In the genomic region with DNA sequence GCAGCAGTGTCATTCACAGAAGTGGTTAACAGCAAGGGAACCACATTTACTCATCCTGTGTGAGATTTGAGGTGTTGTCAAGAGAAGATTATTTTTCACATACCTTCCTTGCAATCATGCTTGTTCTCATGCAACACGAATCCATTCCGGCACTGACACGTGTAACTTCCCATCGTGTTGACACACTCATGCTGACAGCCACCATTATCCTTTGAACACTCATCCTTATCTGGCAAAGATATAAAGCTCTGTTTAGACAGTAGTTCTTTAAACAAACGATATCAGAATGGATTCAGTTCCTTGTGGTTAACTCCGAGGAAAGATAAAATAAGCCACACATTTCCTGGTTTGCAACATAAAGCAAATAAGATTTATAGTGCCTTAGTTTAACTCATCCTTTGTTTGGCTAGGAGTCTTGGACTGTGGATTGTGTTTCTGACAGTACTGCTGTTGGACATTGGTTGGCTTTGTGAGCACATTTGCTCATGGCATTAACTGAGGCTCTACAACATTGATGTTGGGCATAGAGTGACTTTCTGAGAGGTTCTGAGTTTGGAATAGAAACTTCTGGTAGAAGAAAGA, we compare ENCODE assay signal across 29 mouse cellular contexts.
DNase-seq lines count a peak whose midpoint lies in the region; ATAC-seq and TF ChIP-seq lines count a peak whose summit lies in the region.
"Had no signal": no experiment of that assay in that cellular context is flagged by ENCODE, and none has a peak within 500 bp of the region (broad histone marks: within the 10 kb centered on the region; RNA-seq: fewer than 3 reads in every experiment).

No protein-coding gene starts in this region.

- no peaks in the 10 kb centered on the region for H3K4me1 ChIP-seq in kidney, postnatal 0 days (replicated peaks; ENCODE audit: insufficient read depth, low read length)
- no peaks in the 10 kb centered on the region for H3K4me1 ChIP-seq in midbrain, embryonic 11.5 days (ENCODE audit: control insufficient read depth, insufficient read depth, low read length)
- no peaks in the 10 kb centered on the region for H3K4me1 ChIP-seq in midbrain, embryonic 10.5 days
- H3K4me1 ChIP-seq in intestine, embryonic 16.5 days (ENCODE audit: control insufficient read depth, insufficient read depth, low read length) = no peaks in the 10 kb centered on the region
- H3K4me1 ChIP-seq in cerebellum, adult 2 months (ENCODE audit: control insufficient read depth, insufficient read depth, low read length) = no peaks in the 10 kb centered on the region
- H3K4me1 ChIP-seq: forebrain, embryonic 10.5 days; forebrain, embryonic 13.5 days; heart, embryonic 10.5 days had no signal

- TF ChIP-seq CTCF in kidney, postnatal 0 days (IDR thresholded peaks at IDR 0.05; ENCODE audit: low read depth) = no peak
- TF ChIP-seq CTCF in cerebellum, adult 2 months (IDR thresholded peaks at IDR 0.05; ENCODE audit: borderline replicate concordance, insufficient read depth, low read depth, low read length) = no peak

- WGBS in kidney, postnatal 0 days = 25% methylated on average over 6 of the region's 6 CpGs
- 85% methylated on average over 6 of the region's 6 CpGs for WGBS in midbrain, embryonic 11.5 days
- 87% methylated on average over 6 of the region's 6 CpGs for WGBS in midbrain, embryonic 10.5 days
- 19% methylated on average over 6 of the region's 6 CpGs for WGBS in intestine, embryonic 16.5 days
- 88% methylated on average over 6 of the region's 6 CpGs for WGBS in cerebellum, adult 2 months

- no peak overlapping the region for H3K4me2 ChIP-seq in kidney, postnatal 0 days (ENCODE audit: low read length)
- H3K4me2 ChIP-seq in midbrain, embryonic 11.5 days = no peak overlapping the region
- H3K4me2 ChIP-seq in intestine, embryonic 16.5 days (ENCODE audit: low read depth, low read length) = no peak overlapping the region
- H3K4me2 ChIP-seq: forebrain, embryonic 13.5 days; heart, embryonic 13.5 days; hindbrain, embryonic 14.5 days had no signal

- peak; percentile 17 for DNase-seq in kidney, postnatal 0 days (ENCODE audit: low spot score)
- no peak for DNase-seq in kidney, postnatal 14 days
- DNase-seq in midbrain, embryonic 11.5 days (ENCODE audit: low spot score, missing footprints) = peak; percentile 51
- DNase-seq in midbrain, embryonic 10.5 days (ENCODE audit: low spot score) = no peak
- no peak for DNase-seq in gastrocnemius, postnatal 36 days
- no peak for DNase-seq in cerebellum, adult 2 months
- DNase-seq: adrenal gland, adult 8-10 months; adrenal gland, postnatal 25 days; B cell, adult 2 months; cerebellum, adult 11-12 months; cerebellum, adult 9-10 months; cerebellum, postnatal 14 days; gastrocnemius, adult 2 months; gastrocnemius, postnatal 14 days; heart, adult 2 months; heart, postnatal 14 days; heart, postnatal 4 days had no signal

- no peaks in the 10 kb centered on the region for H3K27me3 ChIP-seq in kidney, postnatal 0 days (ENCODE audit: insufficient read depth, low read length)
- no peaks in the 10 kb centered on the region for H3K27me3 ChIP-seq in midbrain, embryonic 11.5 days (ENCODE audit: control insufficient read depth, insufficient read depth, low read length)
- H3K27me3 ChIP-seq in midbrain, embryonic 10.5 days (ENCODE audit: low read depth, poor library complexity, severe bottlenecking) = no peaks in the 10 kb centered on the region
- no peaks in the 10 kb centered on the region for H3K27me3 ChIP-seq in intestine, embryonic 16.5 days (replicated peaks; ENCODE audit: control insufficient read depth, insufficient read depth, low read length)
- H3K27me3 ChIP-seq in cerebellum, adult 2 months (ENCODE audit: control insufficient read depth, insufficient read depth, low read length) = no peaks in the 10 kb centered on the region
- H3K27me3 ChIP-seq: CH12.LX; forebrain, embryonic 13.5 days; heart, embryonic 13.5 days had no signal

- no peak overlapping the region for H3K27ac ChIP-seq in kidney, postnatal 0 days
- H3K27ac ChIP-seq in midbrain, embryonic 11.5 days (ENCODE audit: low read depth, low read length) = no peak overlapping the region
- no peak overlapping the region for H3K27ac ChIP-seq in midbrain, embryonic 10.5 days (replicated peaks)
- no peak overlapping the region for H3K27ac ChIP-seq in intestine, embryonic 16.5 days (ENCODE audit: low read length)
- no peak overlapping the region for H3K27ac ChIP-seq in cerebellum, adult 2 months (ENCODE audit: insufficient read depth, low read length)
- H3K27ac ChIP-seq: forebrain, embryonic 10.5 days; forebrain, embryonic 13.5 days; gastrocnemius, adult 2 months; heart, adult 2 months; heart, embryonic 10.5 days; heart, embryonic 13.5 days; hindbrain, embryonic 14.5 days; hindbrain, postnatal 0 days had no signal

- intact Hi-C loops in gastrocnemius, postnatal 36 days (cut with DNase I) = no loop called here

- H3K9me3 ChIP-seq in kidney, postnatal 0 days (replicated peaks; ENCODE audit: low read length) = no peaks in the 10 kb centered on the region
- no peaks in the 10 kb centered on the region for H3K9me3 ChIP-seq in midbrain, embryonic 11.5 days (ENCODE audit: control insufficient read depth, low read length)
- H3K9me3 ChIP-seq in midbrain, embryonic 10.5 days (replicated peaks) = no peaks in the 10 kb centered on the region
- no peaks in the 10 kb centered on the region for H3K9me3 ChIP-seq in intestine, embryonic 16.5 days (ENCODE audit: control insufficient read depth, low read length)
- H3K9me3 ChIP-seq: forebrain, embryonic 10.5 days; forebrain, embryonic 13.5 days; G1E; heart, embryonic 10.5 days; heart, embryonic 13.5 days had no signal

- no peak for ATAC-seq in kidney, postnatal 0 days (replicated peaks; ENCODE audit: low FRiP score, low read depth)
- ATAC-seq in midbrain, embryonic 11.5 days (ENCODE audit: low FRiP score) = no peak
- ATAC-seq in intestine, embryonic 16.5 days = peak; percentile 94
- no peak for ATAC-seq in granulocyte monocyte progenitor cell, adult 5-6 weeks (replicated peaks; ENCODE audit: poor library complexity, severe bottlenecking)
- ATAC-seq: activated CD4-positive, CD25-positive, alpha-beta regulatory T cell, adult 4 months; forebrain, embryonic 13.5 days; forebrain, embryonic 16.5 days; hindbrain, postnatal 0 days had no signal

- no peak overlapping the region for H3K4me3 ChIP-seq in kidney, postnatal 0 days (replicated peaks; ENCODE audit: low read depth, low read length)
- H3K4me3 ChIP-seq in midbrain, embryonic 11.5 days (ENCODE audit: low read depth, low read length) = no peak overlapping the region
- H3K4me3 ChIP-seq in midbrain, embryonic 10.5 days = no peak overlapping the region
- no peak overlapping the region for H3K4me3 ChIP-seq in intestine, embryonic 16.5 days (ENCODE audit: low read length)
- no peak overlapping the region for H3K4me3 ChIP-seq in cerebellum, adult 2 months (replicated peaks; ENCODE audit: insufficient read depth, low read depth, low read length)
- H3K4me3 ChIP-seq: forebrain, embryonic 10.5 days; forebrain, embryonic 13.5 days; gastrocnemius, adult 2 months; heart, adult 2 months; heart, embryonic 10.5 days; heart, embryonic 13.5 days had no signal

- no peak for TF ChIP-seq POLR2A in cerebellum, adult 2 months (IDR thresholded peaks at IDR 0.05; ENCODE audit: borderline replicate concordance, insufficient read depth, low read length)

- no peaks in the 10 kb centered on the region for H3K36me3 ChIP-seq in kidney, postnatal 0 days (ENCODE audit: insufficient read depth, low read length)
- no peaks in the 10 kb centered on the region for H3K36me3 ChIP-seq in midbrain, embryonic 11.5 days (ENCODE audit: control insufficient read depth, insufficient read depth, low read length)
- no peaks in the 10 kb centered on the region for H3K36me3 ChIP-seq in midbrain, embryonic 10.5 days
- H3K36me3 ChIP-seq in intestine, embryonic 16.5 days (ENCODE audit: control insufficient read depth, insufficient read depth, low read length) = no peaks in the 10 kb centered on the region
- H3K36me3 ChIP-seq: forebrain, embryonic 10.5 days; G1E; heart, embryonic 10.5 days; heart, embryonic 13.5 days had no signal

- H3K9ac ChIP-seq in kidney, postnatal 0 days (ENCODE audit: low read depth, low read length) = no peak overlapping the region
- H3K9ac ChIP-seq in midbrain, embryonic 11.5 days (ENCODE audit: low read length) = no peak overlapping the region
- H3K9ac ChIP-seq in intestine, embryonic 16.5 days (ENCODE audit: low read depth, low read length) = no peak overlapping the region
- H3K9ac ChIP-seq: forebrain, embryonic 13.5 days; heart, embryonic 13.5 days; hindbrain, embryonic 14.5 days had no signal

Comparison
In these comparisons a context has a peak if more than half of its experiments do, and no peak if none do; other contexts are left out.
1. DNase-seq: peak in kidney, postnatal 0 days (single experiment) and midbrain, embryonic 11.5 days (single experiment); none in kidney, postnatal 14 days (single experiment), midbrain, embryonic 10.5 days (single experiment), gastrocnemius, postnatal 36 days (0 of 2) and cerebellum, adult 2 months (0 of 2).